Mouse (Mus musculus): ENCODE data around the gene Rhbdf1. TPM values are rescaled to one million over a fixed set of nuclear protein-coding genes. Genes with fewer than 3 reads are reported as not detected.

Rhbdf1 gene
- total and polyA plus RNA-seq, 3 experiments, result 2.9 to 14.3 TPM; not detected in 1

DNA sequence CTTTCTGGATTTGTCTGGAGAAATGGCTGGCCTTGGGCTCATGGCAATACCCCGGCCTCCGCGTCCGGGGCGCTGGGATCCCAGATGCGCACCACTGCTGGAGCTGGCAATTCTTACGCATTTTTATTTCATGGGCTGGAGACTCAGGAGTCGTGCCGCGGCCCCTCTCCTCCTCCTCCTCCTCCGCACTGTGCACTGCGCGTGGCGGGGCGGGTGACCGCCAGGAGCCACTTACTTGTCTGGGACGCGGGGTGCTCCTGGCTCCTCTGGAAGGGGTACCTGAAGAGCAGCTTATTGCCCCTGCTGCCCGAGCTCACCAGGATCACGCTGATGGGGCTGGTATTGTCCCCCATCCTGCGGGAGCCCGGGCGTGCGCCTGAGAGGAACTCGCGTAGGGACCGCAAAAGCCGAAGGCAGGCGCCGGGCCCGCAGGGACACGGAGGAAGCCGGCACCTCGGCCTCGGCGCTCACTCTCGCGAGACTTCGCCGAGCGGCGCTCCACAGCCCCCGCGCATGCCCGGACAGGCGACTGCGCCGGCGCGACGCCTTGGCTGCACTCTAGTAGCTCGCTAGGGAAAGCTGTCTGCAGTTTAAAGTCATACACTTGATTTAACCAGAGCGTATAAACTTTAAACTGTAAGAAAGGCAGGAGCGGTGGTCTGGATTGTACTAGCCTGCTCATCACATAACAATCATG is 45.2 kb upstream of the Rhbdf1 start, which contains the start of gene Nprl3:
TSS of gene Nprl3 (minus strand) at position 520 of the 697 bp plus-strand sequence.
- Histone ChIP-seq H3K36me3 (ENCODE audit: control insufficient read depth in 1 of 2, insufficient read depth in 2 of 2, low read length in 2 of 2) (peaks cover 0 to 48% of the 10 kb centered on the region in 2 experiments; a peak in 2 of 4 replicates), H3K9ac (ENCODE audit: control insufficient read depth, low read depth, low read length, poor library complexity, severe bottlenecking) (peak within 1 kb of the TSS; percentile 94), H3K9me3 (replicated peaks; ENCODE audit: insufficient read depth, low read length) (no peaks in the 10 kb centered on the region), H3K4me1 (ENCODE audit: control insufficient read depth in 1 of 2, insufficient read depth in 2 of 2, low read length in 2 of 2) (peaks cover 28 to 47% of the 10 kb centered on the region in 2 experiments), H3K27ac (ENCODE audit: control insufficient read depth, low read depth, low read length) (peak within 1 kb of the TSS; percentile 80), H3K27me3 (ENCODE audit: control insufficient read depth in 1 of 2, insufficient read depth in 2 of 2, low read length in 2 of 2) (no peaks in the 10 kb centered on the region), H3K79me2 (ENCODE audit: control insufficient read depth, insufficient read depth, low read length, poor library complexity) (peaks cover 5% of the 10 kb centered on the region), H3K4me3 (ENCODE audit: control insufficient read depth in 1 of 2, insufficient read depth in 1 of 2, low read depth in 2 of 2, low read length in 2 of 2) (peak within 1 kb of the TSS; percentile 89 to 96)
- peak; percentile 98 for DNase-seq (ENCODE audit: low read depth, low spot score)
- peak; percentile 83 for TF ChIP-seq SIN3A (IDR thresholded peaks at IDR 0.05; ENCODE audit: low read length)
- TF ChIP-seq BHLHE40 (IDR thresholded peaks at IDR 0.05; ENCODE audit: borderline replicate concordance, low read depth, low read length), result 0 out of 2 replicates have a peak, but pooled peaks have one; percentile 15
- 0 out of 2 replicates have a peak, but pooled peaks have one; percentile 44 for TF ChIP-seq USF1 (IDR thresholded peaks at IDR 0.05; ENCODE audit: low read depth, low read length)
- peak; percentile 49; the same call in 1 of the 2 replicates for TF ChIP-seq ELF1 (IDR thresholded peaks at IDR 0.05; ENCODE audit: low read depth, low read length)
- no peak for TF ChIP-seq MAZ (IDR thresholded peaks at IDR 0.05; ENCODE audit: low read depth, low read length)
- peak; percentile 93 for TF ChIP-seq NRF1 (IDR thresholded peaks at IDR 0.05; ENCODE audit: insufficient read depth, low read depth, low read length, poor library complexity, severe bottlenecking)
- no peak for TF ChIP-seq CHD1 (IDR thresholded peaks at IDR 0.05; ENCODE audit: low read depth, low read length)
- peak; percentile 55; the same call in 1 of the 2 replicates for TF ChIP-seq JUND (IDR thresholded peaks at IDR 0.05; ENCODE audit: low read depth, low read length)
- peak; percentile 97 for TF ChIP-seq ZMIZ1 (IDR thresholded peaks at IDR 0.05; ENCODE audit: low read depth, low read length)
- TF ChIP-seq POLR2AphosphoS2 (IDR thresholded peaks at IDR 0.05; ENCODE audit: low read length), result peak; percentile 95
- TF ChIP-seq KAT2A (conservative IDR thresholded peaks at IDR 0.05; ENCODE audit: low read depth, low read length), result peak; percentile 61
- TF ChIP-seq MYB (IDR thresholded peaks at IDR 0.05; ENCODE audit: low read depth, low read length), result no peak
- no peak for TF ChIP-seq POLR2AphosphoS5 (IDR thresholded peaks at IDR 0.05; ENCODE audit: borderline replicate concordance, low read depth, low read length)
- TF ChIP-seq E2F4 (IDR thresholded peaks at IDR 0.05; ENCODE audit: borderline replicate concordance, low read depth, low read length), result 0 out of 2 replicates have a peak, but pooled peaks have one; percentile 42
- TF ChIP-seq MAFK (IDR thresholded peaks at IDR 0.05; ENCODE audit: borderline replicate concordance, low read depth, low read length), result no peak
- no peak for TF ChIP-seq GATA1 (IDR thresholded peaks at IDR 0.05; ENCODE audit: low read depth, low read length)
- peak; percentile 68 for TF ChIP-seq ETS1 (IDR thresholded peaks at IDR 0.05; ENCODE audit: low read depth, low read length)
- TF ChIP-seq MEF2A (IDR thresholded peaks at IDR 0.05; ENCODE audit: extremely low read depth, insufficient replicate concordance, low read depth, low read length, poor library complexity, severe bottlenecking), result 0 out of 2 replicates have a peak, but pooled peaks have one; percentile 11
- TF ChIP-seq USF2 (IDR thresholded peaks at IDR 0.05; ENCODE audit: borderline replicate concordance in 1 of 2, insufficient read depth in 1 of 2, low read depth in 1 of 2, low read length in 2 of 2), result no peak
- TF ChIP-seq ZKSCAN1 (IDR thresholded peaks at IDR 0.05; ENCODE audit: low read depth, low read length), result no peak
- TF ChIP-seq POLR2A (IDR thresholded peaks at IDR 0.05; ENCODE audit: control insufficient read depth in 1 of 2, insufficient read depth in 1 of 2, low read depth in 1 of 2, low read length in 2 of 2, poor library complexity in 1 of 2), result peak; percentile 98 to 99
- no peak for TF ChIP-seq GABPA (IDR thresholded peaks at IDR 0.05; ENCODE audit: low read depth, low read length)
- TF ChIP-seq CTCF (IDR thresholded peaks at IDR 0.05 in 2 of 3, conservative IDR thresholded peaks at IDR 0.05 in 1 of 3; ENCODE audit: control insufficient read depth in 1 of 3, insufficient read depth in 1 of 3, low read depth in 2 of 3, low read length in 3 of 3, poor library complexity in 1 of 3, severe bottlenecking in 1 of 3), result no peak
- peak in 1 of 2 experiments; percentile 44; a peak in 2 of 4 replicates for TF ChIP-seq EP300 (IDR thresholded peaks at IDR 0.05; ENCODE audit: low read depth in 1 of 2, low read length in 2 of 2)
- TF ChIP-seq TBP (IDR thresholded peaks at IDR 0.05; ENCODE audit: low read depth, low read length), result peak; percentile 86
- TF ChIP-seq ZC3H11A (IDR thresholded peaks at IDR 0.05; ENCODE audit: low read depth, low read length), result no peak
- TF ChIP-seq NELFE (IDR thresholded peaks at IDR 0.05; ENCODE audit: low read depth, low read length), result peak; percentile 98
- no peak for TF ChIP-seq TAL1 (IDR thresholded peaks at IDR 0.05; ENCODE audit: low read length)
- TF ChIP-seq ZNF384 (IDR thresholded peaks at IDR 0.05; ENCODE audit: low read depth, low read length), result no peak
- no peak; the same call in 1 of the 2 replicates for TF ChIP-seq MXI1 (IDR thresholded peaks at IDR 0.05; ENCODE audit: low read depth, low read length)
- no peak for TF ChIP-seq UBTF (IDR thresholded peaks at IDR 0.05; ENCODE audit: borderline replicate concordance, insufficient read depth, low read depth, low read length)
- peak; percentile 97 for TF ChIP-seq CHD2 (IDR thresholded peaks at IDR 0.05; ENCODE audit: low read length)
- peak; percentile 80 for TF ChIP-seq TCF12 (IDR thresholded peaks at IDR 0.05; ENCODE audit: low read depth, low read length)
- TF ChIP-seq RAD21 (IDR thresholded peaks at IDR 0.05; ENCODE audit: low read depth, low read length), result no peak
- peak; percentile 85 for TF ChIP-seq HCFC1 (IDR thresholded peaks at IDR 0.05; ENCODE audit: low read depth, low read length)

Measured in MEL (cell line).